Mouse (Mus musculus): ENCODE measurements around the gene Rasal2. TPM values are rescaled to one million over a fixed set of nuclear protein-coding genes. Genes with fewer than 3 reads are reported as not detected.

The Rasal2 gene
- total and polyA plus RNA-seq, 3 experiments = 1.5 to 3.2 TPM; not detected in 1

GRCm38 (mm10) chr1:157231016-157231415 lies 181.4 kb downstream of the Rasal2 start:
- Histone ChIP-seq H3K79me2 (ENCODE audit: control insufficient read depth, insufficient read depth, low read length, poor library complexity) (no peaks in the 10 kb centered on the region), H3K9me3 (replicated peaks; ENCODE audit: insufficient read depth, low read length) (no peaks in the 10 kb centered on the region), H3K27ac (ENCODE audit: control insufficient read depth, low read depth, low read length) (no peak overlapping the region), H3K36me3 (ENCODE audit: control insufficient read depth in 1 of 2, insufficient read depth in 2 of 2, low read length in 2 of 2) (no peaks in the 10 kb centered on the region), H3K9ac (ENCODE audit: control insufficient read depth, low read depth, low read length, poor library complexity, severe bottlenecking) (no peak overlapping the region), H3K4me1 (ENCODE audit: control insufficient read depth in 1 of 2, insufficient read depth in 2 of 2, low read length in 2 of 2) (peaks cover 0 to 3% of the 10 kb centered on the region in 2 experiments; a peak in 2 of 4 replicates), H3K27me3 (ENCODE audit: control insufficient read depth in 1 of 2, insufficient read depth in 2 of 2, low read length in 2 of 2) (no peaks in the 10 kb centered on the region), H3K4me3 (ENCODE audit: control insufficient read depth in 1 of 2, insufficient read depth in 1 of 2, low read depth in 2 of 2, low read length in 2 of 2) (no peak overlapping the region)
- TF ChIP-seq CHD2 (IDR thresholded peaks at IDR 0.05; ENCODE audit: low read length) (no peak), BHLHE40 (IDR thresholded peaks at IDR 0.05; ENCODE audit: borderline replicate concordance, low read depth, low read length) (no peak)
- no peak for DNase-seq (ENCODE audit: low read depth, low spot score)

- no peak overlapping the region for H3K9ac ChIP-seq (ENCODE audit: control insufficient read depth, low read depth, low read length, poor library complexity, severe bottlenecking)
- no peaks in the 10 kb centered on the region for H3K79me2 ChIP-seq (ENCODE audit: control insufficient read depth, insufficient read depth, low read length, poor library complexity)
- H3K36me3 ChIP-seq (ENCODE audit: control insufficient read depth in 1 of 2, insufficient read depth in 2 of 2, low read length in 2 of 2) = no peaks in the 10 kb centered on the region
- TF ChIP-seq POLR2AphosphoS2 (IDR thresholded peaks at IDR 0.05; ENCODE audit: low read length) = no peak
- H3K27ac ChIP-seq (ENCODE audit: control insufficient read depth, low read depth, low read length) = no peak overlapping the region
- H3K4me3 ChIP-seq (ENCODE audit: control insufficient read depth in 1 of 2, insufficient read depth in 1 of 2, low read depth in 2 of 2, low read length in 2 of 2) = no peak overlapping the region
- H3K9me3 ChIP-seq (replicated peaks; ENCODE audit: insufficient read depth, low read length) = no peaks in the 10 kb centered on the region
- H3K27me3 ChIP-seq (ENCODE audit: control insufficient read depth in 1 of 2, insufficient read depth in 2 of 2, low read length in 2 of 2) = no peaks in the 10 kb centered on the region
- peaks cover 0 to 3% of the 10 kb centered on the region in 2 experiments; a peak in 2 of 4 replicates for H3K4me1 ChIP-seq (ENCODE audit: control insufficient read depth in 1 of 2, insufficient read depth in 2 of 2, low read length in 2 of 2)
- DNase-seq (ENCODE audit: low read depth, low spot score) = no peak
These were observed 182.0 kb downstream of the Rasal2 start for GRCm38 (mm10) chr1:157230386-157230785.

- no peaks in the 10 kb centered on the region for H3K36me3 ChIP-seq (ENCODE audit: control insufficient read depth in 1 of 2, insufficient read depth in 2 of 2, low read length in 2 of 2)
- H3K4me3 ChIP-seq (ENCODE audit: control insufficient read depth in 1 of 2, insufficient read depth in 1 of 2, low read depth in 2 of 2, low read length in 2 of 2) = no peak overlapping the region
- H3K9ac ChIP-seq (ENCODE audit: control insufficient read depth, low read depth, low read length, poor library complexity, severe bottlenecking) = no peak overlapping the region
- H3K27me3 ChIP-seq (ENCODE audit: control insufficient read depth in 1 of 2, insufficient read depth in 2 of 2, low read length in 2 of 2) = no peaks in the 10 kb centered on the region
- H3K4me1 ChIP-seq (ENCODE audit: control insufficient read depth in 1 of 2, insufficient read depth in 2 of 2, low read length in 2 of 2) = no peaks in the 10 kb centered on the region
- no peak for TF ChIP-seq RCOR1 (IDR thresholded peaks at IDR 0.05; ENCODE audit: low read depth, low read length)
- no peak for TF ChIP-seq MXI1 (IDR thresholded peaks at IDR 0.05; ENCODE audit: low read depth, low read length)
- TF ChIP-seq NRF1 (IDR thresholded peaks at IDR 0.05; ENCODE audit: insufficient read depth, low read depth, low read length, poor library complexity, severe bottlenecking) = no peak
- TF ChIP-seq NELFE (IDR thresholded peaks at IDR 0.05; ENCODE audit: low read depth, low read length) = no peak
- TF ChIP-seq MAFK (IDR thresholded peaks at IDR 0.05; ENCODE audit: borderline replicate concordance, low read depth, low read length) = no peak
- no peak for TF ChIP-seq ZMIZ1 (IDR thresholded peaks at IDR 0.05; ENCODE audit: low read depth, low read length)
- TF ChIP-seq MAZ (IDR thresholded peaks at IDR 0.05; ENCODE audit: low read depth, low read length) = no peak
- TF ChIP-seq HCFC1 (IDR thresholded peaks at IDR 0.05; ENCODE audit: low read depth, low read length) = no peak
- DNase-seq (ENCODE audit: low read depth, low spot score) = no peak
- no peaks in the 10 kb centered on the region for H3K79me2 ChIP-seq (ENCODE audit: control insufficient read depth, insufficient read depth, low read length, poor library complexity)
- H3K27ac ChIP-seq (ENCODE audit: control insufficient read depth, low read depth, low read length) = no peak overlapping the region
- H3K9me3 ChIP-seq (replicated peaks; ENCODE audit: insufficient read depth, low read length) = no peaks in the 10 kb centered on the region
These were observed 187.4 kb downstream of the Rasal2 start for GRCm38 (mm10) chr1:157225013-157225412.

Data from MEL (cell line).